Mouse (Mus musculus) limb, embryonic 15.5 days (tissue): ENCODE data around the gene Kcnq2. TPM values are rescaled to one million over a fixed set of nuclear protein-coding genes. Genes with fewer than 3 reads are reported as not detected.
A peak's percentile ranks its signal among the peaks of the same experiment; 100 is the strongest.

Experiments
- ATAC-seq: fragments of 200-750 bp; cut with Nextera tagmentation; 2 replicates; pipeline ENCODE4 v1.8.0; 2017; ENCODE audit warnings: low read depth, moderate TSS enrichment; ENCODE audit not compliant: insufficient number of reproducible peaks, low FRiP score, low TSS enrichment
- H3K27ac ChIP-seq: fragments of 300-500 bp; sonication (generic); 2 replicates; pipeline ENCODE4 v1.5.1; 2015; ENCODE audit warnings: moderate library complexity, mild to moderate bottlenecking, inconsistent platforms
- H3K27me3 ChIP-seq: fragments of 300-500 bp; sonication (generic); 2 replicates; pipeline ENCODE4 v1.6.1; 2015; ENCODE audit warnings: inconsistent platforms
- H3K36me3 ChIP-seq: fragments of 300-500 bp; sonication (generic); 2 replicates; pipeline ENCODE4 v1.6.1; 2015; ENCODE audit warnings: inconsistent platforms
- H3K4me1 ChIP-seq: fragments of 300-500 bp; sonication (generic); 2 replicates; pipeline ENCODE4 v1.6.1; 2015; ENCODE audit warnings: inconsistent platforms
- H3K4me2 ChIP-seq: fragments of 300-500 bp; sonication (generic); 2 replicates; pipeline ENCODE4 v1.6.1; 2015; ENCODE audit warnings: mild to moderate bottlenecking, inconsistent platforms
- H3K4me3 ChIP-seq: fragments of 300-500 bp; sonication (generic); 2 replicates; pipeline ENCODE4 v1.5.1; 2015; ENCODE audit warnings: mild to moderate bottlenecking, inconsistent platforms
- H3K9ac ChIP-seq: fragments of 300-500 bp; sonication (generic); 2 replicates; pipeline ENCODE4 v1.6.1; 2015; ENCODE audit warnings: inconsistent platforms
- H3K9me3 ChIP-seq: fragments of 300-500 bp; sonication (generic); 2 replicates; pipeline ENCODE4 v1.6.1; 2016; ENCODE audit warnings: inconsistent platforms
- WGBS: fragments of 180-500 bp; shearing (Covaris S2); methylation state at CpG from one replicate; pipeline ENCODE4 v1.1.7; 2015; 5-methylcytosine and 5-hydroxymethylcytosine counted together
- polyA plus RNA-seq: library from polyadenylated mRNA; unstranded; fragments of >200 nt; fragmentation: Nextera tagmentation; extraction: Ambion mirVana; gene quantifications from 2 replicates; pipeline ENCODE4 v1.2.1, GENCODE M21; 2015

Kcnq2 gene
- polyA plus RNA-seq, 1 experiment from 2014 or later, result 0.15 TPM

GRCm38 (mm10) chr2:181156248-181157121 lies 21.4 kb upstream of the Kcnq2 start, which contains the start of gene Eef1a2:
Eef1a2 (minus strand) TSS chr2:181157014.
- Histone ChIP-seq H3K4me1 (peaks cover 9% of the 10 kb centered on the region; the same call in 1 of the 2 replicates), H3K36me3 (no peaks in the 10 kb centered on the region), H3K27ac (no peak within 1 kb of the TSS), H3K9ac (no peak within 1 kb of the TSS), H3K4me3 (peak within 1 kb of the TSS; percentile 25), H3K27me3 (peaks cover 67% of the 10 kb centered on the region), H3K4me2 (peak within 1 kb of the TSS; percentile 35), H3K9me3 (no peaks in the 10 kb centered on the region)
- no peak for ATAC-seq
- WGBS, result 3% methylated on average over 55 of the region's 55 CpGs

- Histone ChIP-seq H3K27ac (no peak overlapping the region), H3K9me3 (no peaks in the 10 kb centered on the region), H3K27me3 (peaks cover 74% of the 10 kb centered on the region), H3K4me1 (peaks cover 9% of the 10 kb centered on the region; the same call in 1 of the 2 replicates), H3K36me3 (no peaks in the 10 kb centered on the region), H3K4me2 (no peak overlapping the region), H3K9ac (no peak overlapping the region), H3K4me3 (no peak overlapping the region)
- no peak for ATAC-seq
- WGBS, result 62% methylated on average over 4 of the region's 4 CpGs
Measured at GRCm38 (mm10) chr2:181155801-181156200, 20.7 kb upstream of the Kcnq2 start.

DNA sequence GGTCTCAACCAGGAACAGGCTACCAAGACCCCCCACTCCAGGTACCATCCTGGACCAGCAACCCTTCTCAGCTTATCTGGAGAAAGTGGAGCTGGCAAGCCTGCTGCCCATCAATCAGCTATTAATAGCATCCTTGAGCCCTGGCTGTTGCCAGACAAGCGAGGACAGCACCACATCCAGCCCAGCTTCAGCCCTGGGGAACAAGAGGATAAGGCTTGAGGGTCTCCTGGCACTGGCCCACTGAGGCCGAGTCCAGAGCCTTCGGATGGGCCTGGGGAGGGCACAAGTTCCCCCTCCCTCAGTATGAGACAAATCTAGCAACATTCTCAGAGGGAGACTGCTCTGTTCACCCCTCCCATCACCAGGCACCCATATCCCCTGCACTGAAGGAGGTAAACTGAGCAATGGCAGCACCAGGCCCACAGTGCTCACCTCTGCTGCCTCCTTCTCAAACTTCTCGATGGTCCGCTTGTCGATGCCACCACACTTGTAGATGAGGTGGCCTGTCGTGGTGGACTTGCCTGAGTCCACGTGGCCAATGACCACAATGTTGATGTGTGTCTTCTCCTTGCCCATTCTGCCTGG lies 19.8 kb upstream of the Kcnq2 start:
- Histone ChIP-seq H3K9me3 (no peaks in the 10 kb centered on the region), H3K4me2 (no peak overlapping the region), H3K4me1 (peaks cover 7% of the 10 kb centered on the region; the same call in 1 of the 2 replicates), H3K36me3 (no peaks in the 10 kb centered on the region), H3K27me3 (peaks cover 83% of the 10 kb centered on the region), H3K27ac (no peak overlapping the region), H3K9ac (no peak overlapping the region), H3K4me3 (no peak overlapping the region)
- WGBS, result 75% methylated on average over 8 of the region's 8 CpGs
- no peak for ATAC-seq

DNA sequence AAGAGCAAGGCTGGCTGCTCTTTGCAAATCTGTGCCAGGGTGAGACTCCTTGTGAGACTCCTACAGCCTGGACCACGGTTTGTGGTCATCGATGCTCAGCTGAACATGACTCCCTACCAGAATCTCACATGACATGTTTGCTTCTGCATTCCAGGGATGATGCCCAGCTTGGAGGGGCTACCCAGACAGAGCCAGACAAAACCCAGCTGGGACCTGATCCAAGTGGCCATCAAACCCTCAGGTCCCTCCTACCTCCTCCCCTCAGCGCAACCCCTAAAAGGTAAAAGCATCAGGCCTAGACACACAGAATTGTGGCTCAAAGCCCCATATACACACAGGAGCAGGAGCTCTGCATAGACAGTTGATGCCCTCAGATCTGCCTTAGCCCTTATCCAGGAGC lies 19.3 kb upstream of the Kcnq2 start:
- WGBS, result 84% methylated on average over 3 of the region's 3 CpGs
- Histone ChIP-seq H3K4me3 (no peak overlapping the region), H3K27ac (no peak overlapping the region), H3K36me3 (no peaks in the 10 kb centered on the region), H3K9me3 (no peaks in the 10 kb centered on the region), H3K4me2 (no peak overlapping the region), H3K4me1 (peaks cover 6% of the 10 kb centered on the region; the same call in 1 of the 2 replicates), H3K9ac (no peak overlapping the region), H3K27me3 (peaks cover 88% of the 10 kb centered on the region)
- no peak for ATAC-seq

DNA sequence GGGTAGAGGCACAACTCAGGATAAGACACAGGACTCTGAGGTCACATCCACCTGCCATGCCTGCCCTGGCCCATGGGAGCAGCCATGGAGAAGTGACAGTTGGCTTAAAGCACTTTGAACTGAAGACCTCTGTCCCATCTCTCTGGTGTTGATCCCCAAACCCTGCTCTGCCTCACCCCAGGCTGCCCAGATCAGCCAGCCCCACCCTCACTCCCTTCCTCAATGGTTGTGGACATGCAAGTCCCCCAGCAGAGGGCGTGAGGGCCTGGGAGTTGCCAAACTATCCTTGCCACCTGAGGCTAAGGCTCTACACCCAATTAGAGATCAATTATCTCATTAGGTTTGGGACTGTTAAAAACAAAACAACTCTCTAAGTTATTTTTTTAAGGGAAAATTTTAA lies 18.7 kb upstream of the Kcnq2 start:
- WGBS, result 0% methylated on average over 1 of the region's 1 CpGs

DNA sequence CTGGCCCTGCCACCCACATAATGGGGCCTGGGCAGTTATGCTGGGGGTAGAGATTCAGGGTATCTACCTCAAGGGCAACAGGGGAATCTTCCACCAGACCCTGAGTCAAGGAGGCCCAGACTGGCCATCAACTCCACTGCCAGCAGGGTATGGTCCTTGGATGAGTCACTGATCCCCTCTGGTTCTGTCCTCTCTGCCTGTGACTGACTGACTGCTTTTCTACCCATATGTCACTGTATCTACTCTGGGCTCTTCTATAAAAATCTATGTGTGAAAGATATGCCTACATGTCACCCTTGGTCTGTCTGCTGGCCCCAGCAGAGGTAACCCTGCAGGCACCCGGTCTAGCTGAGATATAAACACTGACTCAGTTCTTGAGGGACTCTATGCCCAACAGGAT lies 18.0 kb upstream of the Kcnq2 start:
- peaks cover 10% of the 10 kb centered on the region for H3K4me1 ChIP-seq
- no peak overlapping the region for H3K27ac ChIP-seq
- peaks cover 88% of the 10 kb centered on the region for H3K27me3 ChIP-seq
- no peaks in the 10 kb centered on the region for H3K36me3 ChIP-seq
- no peak overlapping the region for H3K4me3 ChIP-seq
- no peak for ATAC-seq
- H3K9ac ChIP-seq, result no peak overlapping the region
- 61% methylated on average over 1 of the region's 1 CpGs for WGBS
- no peaks in the 10 kb centered on the region for H3K9me3 ChIP-seq
- no peak overlapping the region for H3K4me2 ChIP-seq

More for the DNA sequence above, 18.7 kb upstream of the Kcnq2 start:
- Histone ChIP-seq H3K27ac (no peak overlapping the region), H3K9me3 (no peaks in the 10 kb centered on the region), H3K36me3 (no peaks in the 10 kb centered on the region), H3K27me3 (peaks cover 88% of the 10 kb centered on the region), H3K4me1 (peaks cover 6% of the 10 kb centered on the region; the same call in 1 of the 2 replicates), H3K4me2 (no peak overlapping the region), H3K4me3 (no peak overlapping the region), H3K9ac (no peak overlapping the region)
- ATAC-seq, result no peak

GRCm38 (mm10) chr2:181152701-181153100 lies 17.6 kb upstream of the Kcnq2 start:
- H3K27ac ChIP-seq, result no peak overlapping the region
- H3K36me3 ChIP-seq, result no peaks in the 10 kb centered on the region
- H3K9ac ChIP-seq, result no peak overlapping the region
- no peak overlapping the region for H3K4me3 ChIP-seq
- no peak for ATAC-seq
- H3K27me3 ChIP-seq, result peaks cover 88% of the 10 kb centered on the region
- H3K4me1 ChIP-seq, result peaks cover 14% of the 10 kb centered on the region
- no peak overlapping the region for H3K4me2 ChIP-seq
- 93% methylated on average over 17 of the region's 17 CpGs for WGBS
- no peaks in the 10 kb centered on the region for H3K9me3 ChIP-seq

GRCm38 (mm10) chr2:181150281-181150680 lies 15.2 kb upstream of the Kcnq2 start:
- H3K4me3 ChIP-seq, result no peak overlapping the region
- H3K36me3 ChIP-seq, result no peaks in the 10 kb centered on the region
- no peak overlapping the region for H3K27ac ChIP-seq
- no peak overlapping the region for H3K4me2 ChIP-seq
- 68% methylated on average over 6 of the region's 6 CpGs for WGBS
- no peaks in the 10 kb centered on the region for H3K9me3 ChIP-seq
- ATAC-seq, result no peak
- peaks cover 84% of the 10 kb centered on the region for H3K27me3 ChIP-seq
- H3K9ac ChIP-seq, result no peak overlapping the region
- peaks cover 13% of the 10 kb centered on the region for H3K4me1 ChIP-seq

- no peaks in the 10 kb centered on the region for H3K9me3 ChIP-seq
- H3K4me1 ChIP-seq, result peaks cover 13% of the 10 kb centered on the region
- peak overlapping the region; percentile 44 for H3K4me3 ChIP-seq
- no peak overlapping the region for H3K9ac ChIP-seq
- H3K4me2 ChIP-seq, result peak overlapping the region; percentile 93
- ATAC-seq, result no peak
- H3K27me3 ChIP-seq, result peaks cover 77% of the 10 kb centered on the region
- H3K36me3 ChIP-seq, result no peaks in the 10 kb centered on the region
- WGBS, result 14% methylated on average over 31 of the region's 31 CpGs
- H3K27ac ChIP-seq, result no peak overlapping the region
Measured at GRCm38 (mm10) chr2:181148318-181148955, 13.3 kb upstream of the Kcnq2 start.

DNA sequence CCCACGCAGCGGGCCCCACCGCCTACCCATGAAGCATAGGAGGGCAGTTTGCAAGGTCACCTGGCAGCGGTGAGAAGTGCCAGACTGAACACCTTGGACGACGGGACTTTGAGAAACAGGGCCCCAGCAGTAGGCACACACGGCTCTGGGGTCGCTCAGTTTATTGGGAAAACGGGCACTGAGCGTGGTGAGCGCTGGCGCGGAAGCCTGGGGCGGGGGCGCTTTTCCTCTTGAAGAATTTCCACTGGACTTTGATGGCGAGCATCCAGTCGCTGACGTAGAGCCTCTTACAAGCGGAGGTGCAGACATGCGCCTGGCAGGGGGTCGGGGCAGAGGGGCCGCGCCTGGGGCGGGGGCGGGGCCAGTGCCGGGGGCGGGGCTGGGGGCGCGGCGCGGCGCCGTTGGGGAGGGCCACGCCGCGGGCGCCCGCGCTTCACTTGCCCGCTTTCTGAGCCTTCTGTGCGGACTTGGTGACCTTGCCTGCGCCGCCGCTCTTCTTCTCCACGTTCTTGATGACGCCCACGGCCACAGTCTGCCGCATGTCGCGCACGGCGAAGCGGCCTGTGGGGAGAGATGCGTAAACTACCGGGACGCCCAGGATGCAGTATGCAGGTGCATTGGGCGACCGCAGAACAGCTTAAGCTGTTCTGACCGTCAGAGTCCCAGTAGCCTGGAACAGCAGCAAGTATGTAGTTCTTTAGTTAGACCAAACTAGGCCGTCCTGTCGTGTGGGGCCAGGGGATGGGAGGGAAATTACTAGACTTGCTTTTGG lies 12.6 kb upstream of the Kcnq2 start:
- WGBS, result under 1% methylated on average over 60 of the region's 61 CpGs
- Histone ChIP-seq H3K9me3 (no peaks in the 10 kb centered on the region), H3K4me3 (peak overlapping the region; percentile 44), H3K9ac (no peak overlapping the region), H3K4me2 (peak overlapping the region; percentile 93), H3K27me3 (peaks cover 76% of the 10 kb centered on the region), H3K27ac (no peak overlapping the region), H3K36me3 (no peaks in the 10 kb centered on the region), H3K4me1 (peaks cover 13% of the 10 kb centered on the region)
- ATAC-seq, result no peak

DNA sequence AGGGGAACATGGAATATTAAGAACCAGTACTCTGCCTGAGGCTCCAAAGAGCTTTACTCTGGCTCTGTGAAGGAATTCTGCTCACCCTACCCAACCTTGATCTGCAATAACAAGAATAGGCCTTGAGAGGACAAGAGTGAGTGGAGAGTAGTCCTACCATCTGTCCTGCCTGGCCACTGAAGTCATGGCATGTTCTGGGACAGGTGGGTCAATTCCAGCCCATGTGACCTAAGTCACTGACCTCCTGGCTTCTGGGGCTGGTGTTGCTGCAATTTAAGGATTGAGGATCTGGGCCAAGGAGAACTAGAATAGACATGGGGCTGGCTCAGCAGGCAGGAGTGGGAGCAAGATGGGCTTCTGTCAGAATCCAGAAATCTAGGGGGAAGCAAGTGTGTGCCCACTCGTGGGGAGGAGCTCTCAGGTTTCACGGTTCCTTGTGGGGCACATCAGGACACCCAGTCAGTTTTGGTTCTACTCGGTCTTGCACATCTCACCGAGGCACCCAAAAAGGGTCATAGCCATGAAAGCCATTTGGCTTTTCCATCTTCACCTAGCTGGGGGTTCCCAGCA lies 12.0 kb upstream of the Kcnq2 start:
- ATAC-seq, result no peak
- Histone ChIP-seq H3K4me2 (peak overlapping the region; percentile 93; the same call in 1 of the 2 replicates), H3K27me3 (peaks cover 73% of the 10 kb centered on the region), H3K9ac (no peak overlapping the region), H3K9me3 (no peaks in the 10 kb centered on the region), H3K4me1 (peaks cover 13% of the 10 kb centered on the region), H3K4me3 (peak overlapping the region; percentile 44), H3K27ac (no peak overlapping the region), H3K36me3 (no peaks in the 10 kb centered on the region)
- WGBS, result 51% methylated on average over 4 of the region's 4 CpGs
